Mouse (Mus musculus): ENCODE results near the gene Spata45.

The Spata45 gene

GRCm38 (mm10) chr1:191041352-191041751 lies 4.9 kb downstream of the Spata45 start:
- no peak for DNase-seq (ENCODE audit: low read depth)

- DNase-seq (ENCODE audit: low read depth): no peak
Measured at GRCm38 (mm10) chr1:191042106-191042505, 5.7 kb downstream of the Spata45 start.

- DNase-seq (ENCODE audit: low read depth): no peak
Measured at GRCm38 (mm10) chr1:191042688-191043087, 6.2 kb downstream of the Spata45 start.

GRCm38 (mm10) chr1:191045264-191045663 lies 8.8 kb downstream of the Spata45 start:
- DNase-seq (ENCODE audit: low read depth): no peak

- no peak for DNase-seq (ENCODE audit: low read depth)
Measured at GRCm38 (mm10) chr1:191046231-191046824, 9.9 kb downstream of the Spata45 start.

- no peak for DNase-seq (ENCODE audit: low read depth)
Measured at GRCm38 (mm10) chr1:191053555-191053954, 17.1 kb downstream of the Spata45 start.

- DNase-seq (ENCODE audit: low read depth): no peak
Measured at GRCm38 (mm10) chr1:191054870-191055532, 18.6 kb downstream of the Spata45 start.

- no peak for DNase-seq (ENCODE audit: low read depth)
Measured at GRCm38 (mm10) chr1:191055533-191055873, 19.1 kb downstream of the Spata45 start.

- no peak for DNase-seq (ENCODE audit: low read depth)
Measured at GRCm38 (mm10) chr1:191057461-191057860, 21.0 kb downstream of the Spata45 start.

GRCm38 (mm10) chr1:191062241-191062780 lies 25.9 kb downstream of the Spata45 start:
- no peak for DNase-seq (ENCODE audit: low read depth)

- DNase-seq (ENCODE audit: low read depth): peak; percentile 93
Measured at GRCm38 (mm10) chr1:191062781-191063485, 26.5 kb downstream of the Spata45 start, which contains the start of the genes Tatdn3 and Nsl1. Gene Tatdn3 (minus strand): TSS chr1:191062932. Gene Nsl1 (plus strand): TSS chr1:191063012.

GRCm38 (mm10) chr1:191063700-191064099 lies 27.3 kb downstream of the Spata45 start:
- DNase-seq (ENCODE audit: low read depth): no peak

GRCm38 (mm10) chr1:191064535-191064934 lies 28.1 kb downstream of the Spata45 start:
- no peak for DNase-seq (ENCODE audit: low read depth)

GRCm38 (mm10) chr1:191065188-191065587 lies 28.7 kb downstream of the Spata45 start:
- no peak for DNase-seq (ENCODE audit: low read depth)

- DNase-seq (ENCODE audit: low read depth): no peak
Measured at GRCm38 (mm10) chr1:191068377-191068776, 31.9 kb downstream of the Spata45 start.

GRCm38 (mm10) chr1:191070259-191070658 lies 33.8 kb downstream of the Spata45 start:
- no peak for DNase-seq (ENCODE audit: low read depth)

GRCm38 (mm10) chr1:191071613-191072012 lies 35.2 kb downstream of the Spata45 start:
- DNase-seq (ENCODE audit: low read depth): no peak

- DNase-seq (ENCODE audit: low read depth): no peak
Measured at GRCm38 (mm10) chr1:191072329-191072913, 36.0 kb downstream of the Spata45 start.

GRCm38 (mm10) chr1:191073001-191073400 lies 36.6 kb downstream of the Spata45 start:
- no peak for DNase-seq (ENCODE audit: low read depth)

- no peak for DNase-seq (ENCODE audit: low read depth)
Measured at GRCm38 (mm10) chr1:191073486-191073885, 37.0 kb downstream of the Spata45 start.

- peak; percentile 36 for DNase-seq (ENCODE audit: low read depth)
Measured at GRCm38 (mm10) chr1:191075199-191075883, 38.9 kb downstream of the Spata45 start.

- no peak for DNase-seq (ENCODE audit: low read depth)
Measured at GRCm38 (mm10) chr1:191083230-191083629, 46.8 kb downstream of the Spata45 start.

Data from naive thymus-derived CD4-positive, alpha-beta T cell, adult 2 months (primary cell).